Mouse (Mus musculus) liver, postnatal 0 days (tissue): ENCODE results near the gene Casd1. TPM values are rescaled to one million over a fixed set of nuclear protein-coding genes. Genes with fewer than 3 reads are reported as not detected.

Experiments
- ATAC-seq: fragments of 200-750 bp; cut with Nextera tagmentation; 2 replicates; pipeline ENCODE4 v1.8.0; 2017; ENCODE audit warnings: mild to moderate bottlenecking, moderate library complexity
- DNase-seq: peaks from one replicate; pipeline ENCODE4 v3.0.0-alpha.2; 2016
- H3K27ac ChIP-seq: fragments of 300-500 bp; sonication (generic); 2 replicates; pipeline ENCODE4 v1.5.1; 2014; ENCODE audit warnings: antibody characterized with exemption, moderate library complexity, mild to moderate bottlenecking, low read depth
- H3K27me3 ChIP-seq: fragments of 300-500 bp; sonication (generic); 2 replicates; pipeline ENCODE4 v1.6.1; 2014; ENCODE audit warnings: low read length, control low read depth, mixed read lengths; ENCODE audit not compliant: insufficient read depth
- H3K36me3 ChIP-seq: fragments of 300-500 bp; sonication (generic); replicated peaks from 2 replicates; pipeline ENCODE4 v1.6.1; 2014; ENCODE audit warnings: mild to moderate bottlenecking, control low read depth, low read length, moderate library complexity, mixed read lengths; ENCODE audit not compliant: insufficient read depth
- H3K4me1 ChIP-seq: fragments of 300-500 bp; sonication (generic); 2 replicates; pipeline ENCODE4 v1.6.1; 2014; ENCODE audit warnings: antibody characterized with exemption, mild to moderate bottlenecking, control low read depth; ENCODE audit not compliant: insufficient read depth
- H3K4me2 ChIP-seq: fragments of 300-500 bp; sonication (generic); 2 replicates; pipeline ENCODE4 v1.6.1; 2014; ENCODE audit warnings: low read depth, mild to moderate bottlenecking, low read length, moderate library complexity, mixed read lengths
- H3K4me3 ChIP-seq: fragments of 300-500 bp; sonication (generic); 2 replicates; pipeline ENCODE4 v1.5.1; 2014; ENCODE audit warnings: low read depth, low read length
- H3K9ac ChIP-seq: fragments of 300-500 bp; sonication (generic); replicated peaks from 2 replicates; pipeline ENCODE4 v1.6.1; 2014; ENCODE audit warnings: mild to moderate bottlenecking, moderate library complexity
- H3K9me3 ChIP-seq: fragments of 300-500 bp; sonication (generic); 2 replicates; pipeline ENCODE4 v1.6.1; 2016; ENCODE audit warnings: mild to moderate bottlenecking, control low read depth, low read length, mixed read lengths
- CTCF ChIP-seq: sonication (generic); IDR thresholded peaks from 2 replicates; pipeline ENCODE4 v1.5.1; 2016; ENCODE audit warnings: antibody characterized with exemption, low read depth
- EP300 ChIP-seq: IDR thresholded peaks from 2 replicates; pipeline ENCODE4 v1.6.1; 2016; ENCODE audit warnings: antibody characterized with exemption, low read depth, mild to moderate bottlenecking
- WGBS: fragments of 180-500 bp; shearing (Covaris S2); extraction: QIAGEN DNeasy Blood & Tissue Kit; methylation state at CpG from one replicate; pipeline ENCODE4 v1.1.7; 2014; ENCODE audit not compliant: insufficient replicate concordance; 5-methylcytosine and 5-hydroxymethylcytosine counted together
- polyA plus RNA-seq: library from polyadenylated mRNA; unstranded; fragments of >200 nt; fragmentation: Nextera tagmentation; extraction: Ambion mirVana; gene quantifications from 2 replicates; pipeline ENCODE4 v1.2.1, GENCODE M21; 2015

Casd1 gene
- 8.0 and 8.5 TPM in 2 replicates for polyA plus RNA-seq

DNA sequence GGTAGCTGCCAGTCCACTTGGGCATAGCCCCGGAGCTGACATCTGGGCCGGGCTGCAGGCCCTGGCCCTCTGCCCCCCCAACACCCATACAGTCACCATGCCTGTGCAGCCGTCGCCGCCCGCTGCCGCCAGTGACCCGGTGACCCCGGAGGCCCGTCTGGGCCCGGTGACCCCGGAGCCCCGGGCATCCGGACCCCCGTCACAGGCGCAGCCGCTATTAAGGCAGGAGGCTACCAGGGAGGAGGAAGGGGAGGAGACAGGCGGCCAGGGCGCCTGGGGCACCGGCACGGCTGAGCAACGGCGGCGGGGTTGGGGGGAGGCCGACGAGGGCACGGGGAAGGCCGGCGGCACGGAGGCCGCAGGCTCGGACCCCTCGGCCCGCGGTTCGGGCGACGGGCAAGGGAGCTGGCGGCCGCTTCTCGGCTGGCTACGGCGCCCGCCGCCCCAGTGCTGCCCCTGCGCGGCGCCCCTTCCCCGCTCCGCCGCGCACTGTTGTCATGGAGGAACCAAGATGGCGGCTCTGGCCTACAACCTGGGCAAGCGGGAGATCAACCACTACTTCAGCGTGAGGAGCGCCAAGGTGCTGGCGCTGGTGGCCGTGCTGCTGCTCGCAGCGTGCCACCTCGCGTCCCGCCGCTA, at the start of gene Casd1:
Gene Casd1, plus strand, starts transcription at position 182 of the 639 bp plus-strand sequence.
- DNase-seq (peak; percentile 68), ATAC-seq (peak; percentile 80)
- Histone ChIP-seq H3K9me3 (no peaks in the 10 kb centered on the region), H3K27me3 (no peaks in the 10 kb centered on the region), H3K9ac (peak within 1 kb of the TSS; percentile 97), H3K36me3 (no peaks in the 10 kb centered on the region), H3K4me3 (peak within 1 kb of the TSS; percentile 81), H3K4me2 (peak within 1 kb of the TSS; percentile 92), H3K4me1 (peaks cover 10% of the 10 kb centered on the region), H3K27ac (peak within 1 kb of the TSS; percentile 97)
- WGBS = 1% methylated on average over 29 of the region's 64 CpGs
- TF ChIP-seq EP300 = no peak
- TF ChIP-seq CTCF = no peak

DNA sequence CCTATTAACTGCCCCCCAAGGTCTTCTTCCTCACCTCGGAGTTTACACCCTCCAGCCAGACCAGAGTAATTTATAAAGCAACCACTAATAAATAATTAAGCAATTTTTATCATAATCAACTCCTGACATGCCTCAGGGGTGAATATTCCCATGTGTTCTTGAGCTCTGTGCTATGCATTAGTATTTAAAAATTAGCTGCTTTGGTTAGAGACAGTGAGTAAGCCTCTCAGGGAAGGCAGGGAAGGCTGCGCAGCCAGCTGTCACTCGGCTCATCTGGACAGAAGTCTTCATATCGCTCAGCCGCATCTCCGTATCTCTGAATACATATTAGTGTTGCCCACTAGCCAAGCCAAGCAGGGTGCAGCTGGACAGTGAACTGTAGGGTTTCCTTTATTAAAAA, 45.3 kb upstream of the Casd1 start:
- H3K36me3 ChIP-seq = no peaks in the 10 kb centered on the region
- no peaks in the 10 kb centered on the region for H3K9me3 ChIP-seq
- H3K4me2 ChIP-seq = no peak overlapping the region
- no peak for ATAC-seq
- TF ChIP-seq EP300 (no peak), CTCF (no peak)
- H3K27ac ChIP-seq = no peak overlapping the region
- H3K9ac ChIP-seq = no peak overlapping the region
- DNase-seq = no peak
- peaks cover 3% of the 10 kb centered on the region; the same call in 1 of the 2 replicates for H3K4me1 ChIP-seq
- H3K4me3 ChIP-seq = no peak overlapping the region
- 69% methylated on average over 6 of the region's 6 CpGs for WGBS
- H3K27me3 ChIP-seq = no peaks in the 10 kb centered on the region

DNA sequence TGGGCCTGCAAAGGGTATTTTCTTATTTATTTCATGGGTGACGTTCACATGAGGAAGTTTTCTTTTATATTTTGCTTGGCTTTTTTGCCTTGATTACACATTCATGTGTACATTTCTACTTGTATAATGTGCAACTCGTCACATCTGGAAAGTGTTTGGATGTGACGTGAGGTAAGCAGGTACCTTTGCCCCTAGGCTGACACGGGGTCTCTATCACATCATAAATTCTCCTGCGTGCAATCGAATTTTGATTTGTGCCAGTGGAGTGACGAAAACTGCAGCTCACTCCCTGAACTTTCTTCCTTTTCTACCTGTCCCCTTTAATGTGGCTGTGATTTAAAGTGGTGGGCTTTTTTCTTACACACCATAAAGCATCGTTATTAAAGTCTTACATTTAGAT, 43.6 kb upstream of the Casd1 start:
- Histone ChIP-seq H3K4me1 (no peaks in the 10 kb centered on the region), H3K4me3 (no peak overlapping the region), H3K27me3 (no peaks in the 10 kb centered on the region), H3K9ac (no peak overlapping the region), H3K4me2 (no peak overlapping the region), H3K9me3 (no peaks in the 10 kb centered on the region), H3K36me3 (no peaks in the 10 kb centered on the region), H3K27ac (no peak overlapping the region)
- DNase-seq (no peak), ATAC-seq (no peak)
- TF ChIP-seq CTCF (no peak), EP300 (no peak)
- WGBS = 69% methylated on average over 8 of the region's 8 CpGs

DNA sequence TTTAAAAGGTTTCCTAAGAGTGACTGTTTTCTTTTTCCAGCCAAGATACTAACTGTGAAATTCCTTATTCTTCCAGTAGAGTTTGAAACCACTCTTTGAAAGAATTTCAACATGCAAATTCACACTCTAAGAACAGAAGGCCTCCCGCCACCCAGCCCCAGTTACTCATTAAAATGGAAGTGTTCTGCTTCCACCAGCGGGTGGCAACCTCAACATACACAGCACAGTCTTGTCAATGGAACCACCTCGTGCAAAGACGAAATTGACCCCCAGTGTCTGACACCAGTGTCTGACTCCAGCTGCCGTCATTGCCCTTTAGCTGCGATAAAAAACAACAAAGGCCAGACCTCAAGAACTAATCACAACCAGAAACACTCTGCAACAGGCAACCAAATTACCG, 43.0 kb upstream of the Casd1 start:
- Histone ChIP-seq H3K9me3 (no peaks in the 10 kb centered on the region), H3K9ac (no peak overlapping the region), H3K4me2 (peak overlapping the region; percentile 27; the same call in 1 of the 2 replicates), H3K4me3 (no peak overlapping the region), H3K27me3 (no peaks in the 10 kb centered on the region), H3K4me1 (no peaks in the 10 kb centered on the region), H3K36me3 (no peaks in the 10 kb centered on the region), H3K27ac (no peak overlapping the region)
- ATAC-seq (peak; percentile 69), DNase-seq (peak; percentile 53)
- WGBS = 15% methylated on average over 7 of the region's 7 CpGs
- TF ChIP-seq CTCF (peak; percentile 78), EP300 (no peak)

DNA sequence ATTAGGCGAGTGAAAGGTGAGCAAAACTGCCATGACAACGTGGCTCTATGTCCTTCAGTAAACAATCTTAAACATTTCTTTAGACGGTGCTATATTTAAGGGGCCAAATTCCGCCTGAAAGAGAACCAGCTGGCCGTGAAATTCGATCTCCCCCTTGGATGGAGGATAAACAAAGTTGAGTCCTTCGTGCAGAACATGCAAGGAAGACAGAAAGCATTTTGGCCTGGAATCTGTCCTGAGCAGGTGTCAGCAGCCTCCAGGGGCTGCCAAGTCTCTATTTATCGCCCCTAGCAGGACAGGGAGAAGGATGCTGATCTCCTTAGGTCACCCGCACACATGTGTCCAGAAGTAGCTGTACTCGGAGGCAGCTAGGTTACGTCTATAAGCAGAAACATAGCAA, 39.5 kb upstream of the Casd1 start:
- no peaks in the 10 kb centered on the region for H3K27me3 ChIP-seq
- H3K4me2 ChIP-seq = no peak overlapping the region
- ATAC-seq = no peak
- TF ChIP-seq EP300 = no peak
- no peak for TF ChIP-seq CTCF
- no peak for DNase-seq
- no peak overlapping the region for H3K9ac ChIP-seq
- H3K27ac ChIP-seq = no peak overlapping the region
- H3K4me1 ChIP-seq = no peaks in the 10 kb centered on the region
- no peaks in the 10 kb centered on the region for H3K36me3 ChIP-seq
- 55% methylated on average over 11 of the region's 11 CpGs for WGBS
- no peaks in the 10 kb centered on the region for H3K9me3 ChIP-seq
- no peak overlapping the region for H3K4me3 ChIP-seq

DNA sequence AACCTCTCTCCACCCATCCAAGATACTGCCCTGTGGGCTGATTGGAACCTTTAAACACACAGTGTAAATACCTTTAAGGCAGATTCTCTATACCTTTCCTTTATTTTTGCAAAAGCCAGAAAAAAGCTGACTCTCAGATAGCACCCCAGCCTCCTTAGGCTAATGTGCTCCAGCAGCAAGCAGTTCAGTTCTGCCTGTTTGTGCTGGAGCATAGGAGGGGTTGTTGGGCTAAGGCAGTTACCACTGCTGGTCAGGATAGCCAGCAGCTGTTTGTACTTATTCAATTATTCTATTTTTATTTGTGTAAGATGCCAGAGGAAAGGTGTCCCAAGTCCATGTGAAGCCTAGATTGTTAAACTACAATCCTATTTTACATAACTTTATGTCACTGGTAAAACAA, 39.0 kb upstream of the Casd1 start:
- Histone ChIP-seq H3K27ac (no peak overlapping the region), H3K4me2 (no peak overlapping the region), H3K9ac (no peak overlapping the region), H3K9me3 (no peaks in the 10 kb centered on the region), H3K27me3 (no peaks in the 10 kb centered on the region), H3K36me3 (no peaks in the 10 kb centered on the region), H3K4me3 (no peak overlapping the region), H3K4me1 (no peaks in the 10 kb centered on the region)
- ATAC-seq (no peak), DNase-seq (no peak)
- TF ChIP-seq CTCF (no peak), EP300 (no peak)
